Mouse (Mus musculus) lung, embryonic 16.5 days (tissue): Measurements from ENCODE around the gene Pnpla2. TPM values are rescaled to one million over a fixed set of nuclear protein-coding genes. Genes with fewer than 3 reads are reported as not detected.

Source experiments
- ATAC-seq: fragments of 200-750 bp; cut with Nextera tagmentation; 2 replicates; pipeline ENCODE4 v1.8.0; 2017; ENCODE audit warnings: low read depth, mild to moderate bottlenecking, moderate library complexity
- H3K27ac ChIP-seq: fragments of 300-500 bp; sonication (generic); 2 replicates; pipeline ENCODE4 v1.5.1; 2014; ENCODE audit warnings: mild to moderate bottlenecking, control low read depth, low read length
- H3K27me3 ChIP-seq: fragments of 300-500 bp; sonication (generic); 2 replicates; pipeline ENCODE4 v1.6.1; 2014; ENCODE audit warnings: low read depth, low read length, mixed read lengths; ENCODE audit not compliant: control insufficient read depth, insufficient read depth
- H3K36me3 ChIP-seq: fragments of 300-500 bp; sonication (generic); 2 replicates; pipeline ENCODE4 v1.6.1; 2014; ENCODE audit warnings: low read length; ENCODE audit not compliant: control insufficient read depth, insufficient read depth
- H3K4me1 ChIP-seq: fragments of 300-500 bp; sonication (generic); replicated peaks from 2 replicates; pipeline ENCODE4 v1.6.1; 2014; ENCODE audit warnings: low read length, mixed read lengths; ENCODE audit not compliant: control insufficient read depth, insufficient read depth
- H3K4me2 ChIP-seq: fragments of 300-500 bp; sonication (generic); 2 replicates; pipeline ENCODE4 v1.6.1; 2014; ENCODE audit warnings: low read depth, low read length, control low read depth
- H3K4me3 ChIP-seq: fragments of 300-500 bp; sonication (generic); 2 replicates; pipeline ENCODE4 v1.5.1; 2014; ENCODE audit warnings: mild to moderate bottlenecking, low read length, control low read depth
- H3K9ac ChIP-seq: fragments of 300-500 bp; sonication (generic); 2 replicates; pipeline ENCODE4 v1.6.1; 2014; ENCODE audit warnings: low read length, control low read depth
- H3K9me3 ChIP-seq: fragments of 300-500 bp; sonication (generic); 2 replicates; pipeline ENCODE4 v1.6.1; 2016; ENCODE audit warnings: low read length; ENCODE audit not compliant: control insufficient read depth
- WGBS: fragments of 180-500 bp; shearing (Covaris S2); extraction: QIAGEN DNeasy Blood & Tissue Kit; methylation state at CpG from one replicate; pipeline ENCODE4 v1.1.7; 2014; 5-methylcytosine and 5-hydroxymethylcytosine counted together
- polyA plus RNA-seq: library from polyadenylated mRNA; unstranded; fragments of >200 nt; fragmentation: Nextera tagmentation; extraction: Ambion mirVana; gene quantifications from 2 replicates; pipeline ENCODE4 v1.2.1, GENCODE M21; 2015

Gene Pnpla2
- polyA plus RNA-seq, 1 experiment from 2014 or later, result 46.2 TPM

DNA sequence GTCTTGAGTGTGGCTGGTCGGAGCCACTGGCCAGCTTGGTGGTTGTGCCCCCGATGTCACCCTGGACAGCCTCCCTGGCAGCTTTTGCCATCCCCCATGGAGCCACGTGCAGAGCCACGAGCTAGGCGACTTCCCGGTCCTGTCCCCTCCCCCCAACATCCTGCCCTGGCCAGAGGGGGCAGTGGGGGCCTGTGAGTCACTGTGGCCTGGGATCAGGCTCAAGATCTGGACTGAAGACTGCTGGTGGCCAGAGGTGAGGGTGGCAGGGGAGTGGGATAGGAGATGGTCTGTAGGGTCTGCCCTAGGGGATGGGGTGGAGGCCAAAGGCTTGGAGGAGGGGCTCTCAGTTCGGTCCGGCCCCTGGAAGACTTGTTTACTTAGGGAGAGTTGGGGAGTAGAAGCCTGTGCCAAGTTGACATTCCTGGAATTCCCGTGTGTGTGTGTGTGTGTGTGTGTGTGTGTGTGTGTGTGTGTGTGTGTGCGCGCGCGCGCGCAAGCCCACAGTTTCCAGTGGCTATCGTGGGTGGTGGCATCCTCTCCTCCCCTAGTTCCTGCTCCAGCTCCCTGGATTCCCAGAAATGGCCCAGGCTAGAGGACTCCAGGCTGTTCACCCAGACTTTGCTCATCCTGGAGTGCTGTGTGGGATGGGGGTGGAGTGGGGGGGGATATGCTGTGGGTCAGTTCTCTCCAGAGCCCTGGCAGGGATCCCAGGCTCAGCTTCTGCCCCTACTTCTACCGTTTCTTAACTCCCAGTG, 21.4 kb downstream of the Pnpla2 start:
- peak overlapping the region; percentile 99 for H3K27ac ChIP-seq
- peak overlapping the region; percentile 86 for H3K4me3 ChIP-seq
- no peaks in the 10 kb centered on the region for H3K9me3 ChIP-seq
- H3K9ac ChIP-seq, result peak overlapping the region; percentile 92
- peak; percentile 83 for ATAC-seq
- 0% methylated on average over 17 of the region's 17 CpGs for WGBS
- peak overlapping the region; percentile 94 for H3K4me2 ChIP-seq
- H3K36me3 ChIP-seq, result peaks cover 9% of the 10 kb centered on the region
- peaks cover 45% of the 10 kb centered on the region for H3K4me1 ChIP-seq
- H3K27me3 ChIP-seq, result no peaks in the 10 kb centered on the region

DNA sequence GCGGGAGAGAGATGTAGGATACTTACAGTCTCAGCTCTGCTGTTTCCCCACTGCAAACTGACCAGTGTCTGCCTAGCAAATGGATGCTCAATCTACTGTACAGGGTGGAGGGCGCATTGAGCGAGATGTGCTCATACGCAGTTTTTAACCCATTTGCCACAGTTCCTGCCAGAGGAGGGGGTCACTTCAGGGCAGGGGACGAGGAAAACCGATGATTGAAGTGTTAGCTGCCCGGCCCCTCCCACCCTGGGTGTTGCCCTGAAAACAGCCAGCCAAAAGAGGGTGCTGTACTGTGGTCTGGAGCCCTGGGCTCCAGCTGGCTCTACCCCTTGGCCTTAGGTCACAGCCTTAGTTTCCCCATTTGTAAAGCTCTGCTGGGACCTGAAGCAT, 22.0 kb downstream of the Pnpla2 start:
- ATAC-seq, result peak; percentile 4; the same call in 1 of the 2 replicates
- H3K4me1 ChIP-seq, result peaks cover 50% of the 10 kb centered on the region
- peaks cover 6% of the 10 kb centered on the region for H3K36me3 ChIP-seq

DNA sequence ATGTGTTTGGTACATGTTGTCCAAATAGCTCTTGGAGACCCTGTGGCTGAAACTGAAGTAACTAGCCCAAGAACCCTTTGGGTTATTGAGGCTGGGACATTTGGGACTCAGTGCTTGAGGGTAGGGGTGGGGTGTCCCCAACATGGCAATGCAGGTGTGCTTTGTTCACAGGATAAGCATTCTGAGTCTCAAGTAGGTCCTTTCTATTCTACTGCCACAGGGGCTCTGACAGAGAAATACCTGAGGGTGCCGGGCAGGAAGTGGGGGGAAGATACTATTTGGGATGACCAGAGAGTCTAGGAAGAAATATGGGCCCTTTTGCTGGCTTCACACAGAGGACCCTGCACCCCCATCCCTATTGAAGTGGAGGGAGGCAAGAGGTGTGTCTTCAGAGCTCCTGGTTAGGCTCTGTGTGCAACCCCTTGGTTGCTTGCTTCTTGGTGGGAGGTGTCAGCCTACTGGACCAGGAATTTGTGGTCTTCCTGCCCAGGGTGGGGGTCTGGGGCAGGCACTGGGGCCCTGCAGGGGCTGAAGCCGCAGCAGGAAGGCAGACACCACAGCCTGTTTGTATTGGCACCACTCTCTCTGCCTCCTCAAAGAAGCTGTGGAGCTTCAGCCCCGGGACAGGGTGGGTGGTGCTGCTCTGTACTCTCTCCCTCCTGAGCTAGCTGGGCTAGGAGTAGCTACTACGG, 22.7 kb downstream of the Pnpla2 start:
- no peaks in the 10 kb centered on the region for H3K36me3 ChIP-seq
- ATAC-seq, result no peak
- no peak overlapping the region for H3K4me3 ChIP-seq
- H3K9me3 ChIP-seq, result no peaks in the 10 kb centered on the region
- peaks cover 56% of the 10 kb centered on the region for H3K4me1 ChIP-seq
- peaks cover 3% of the 10 kb centered on the region for H3K27me3 ChIP-seq
- H3K4me2 ChIP-seq, result peak overlapping the region; percentile 94
- WGBS, result 22% methylated on average over 4 of the region's 4 CpGs
- peak overlapping the region; percentile 99 for H3K27ac ChIP-seq
- peak overlapping the region; percentile 61 for H3K9ac ChIP-seq

More for the DNA sequence above, 22.0 kb downstream of the Pnpla2 start:
- Histone ChIP-seq H3K4me3 (peak overlapping the region; percentile 86), H3K27ac (peak overlapping the region; percentile 99), H3K9ac (peak overlapping the region; percentile 61), H3K27me3 (no peaks in the 10 kb centered on the region), H3K4me2 (peak overlapping the region; percentile 94), H3K9me3 (no peaks in the 10 kb centered on the region)
- 0% methylated on average over 7 of the region's 7 CpGs for WGBS

DNA sequence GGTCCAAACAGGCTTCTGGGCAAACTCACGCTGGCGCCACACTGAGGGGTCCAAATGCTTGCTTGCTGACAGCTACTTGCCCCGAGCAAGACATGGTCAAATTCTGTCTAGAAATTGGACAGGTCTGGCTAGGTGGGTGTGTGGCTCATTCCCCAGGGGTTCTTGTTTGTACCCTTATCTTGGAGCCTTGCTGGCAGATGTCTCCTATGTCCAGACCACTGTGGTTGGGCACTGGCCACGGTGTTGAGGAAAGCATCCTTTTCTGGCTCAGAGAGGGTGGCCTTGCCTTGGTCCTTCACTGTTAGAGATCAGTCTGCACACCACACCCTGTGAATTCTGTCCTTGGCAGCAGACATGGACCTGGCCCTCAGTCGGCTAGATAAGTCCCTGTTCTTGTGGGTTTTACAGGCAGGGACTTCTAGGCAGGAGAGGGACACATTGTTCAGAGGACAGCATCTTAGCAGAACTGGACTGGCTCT, 23.3 kb downstream of the Pnpla2 start:
- Histone ChIP-seq H3K27ac (peak overlapping the region; percentile 99), H3K9me3 (no peaks in the 10 kb centered on the region), H3K9ac (peak overlapping the region; percentile 61), H3K36me3 (no peaks in the 10 kb centered on the region), H3K4me2 (peak overlapping the region; percentile 94), H3K27me3 (peaks cover 4% of the 10 kb centered on the region), H3K4me3 (no peak overlapping the region), H3K4me1 (peaks cover 59% of the 10 kb centered on the region)
- 51% methylated on average over 5 of the region's 5 CpGs for WGBS
- no peak for ATAC-seq

DNA sequence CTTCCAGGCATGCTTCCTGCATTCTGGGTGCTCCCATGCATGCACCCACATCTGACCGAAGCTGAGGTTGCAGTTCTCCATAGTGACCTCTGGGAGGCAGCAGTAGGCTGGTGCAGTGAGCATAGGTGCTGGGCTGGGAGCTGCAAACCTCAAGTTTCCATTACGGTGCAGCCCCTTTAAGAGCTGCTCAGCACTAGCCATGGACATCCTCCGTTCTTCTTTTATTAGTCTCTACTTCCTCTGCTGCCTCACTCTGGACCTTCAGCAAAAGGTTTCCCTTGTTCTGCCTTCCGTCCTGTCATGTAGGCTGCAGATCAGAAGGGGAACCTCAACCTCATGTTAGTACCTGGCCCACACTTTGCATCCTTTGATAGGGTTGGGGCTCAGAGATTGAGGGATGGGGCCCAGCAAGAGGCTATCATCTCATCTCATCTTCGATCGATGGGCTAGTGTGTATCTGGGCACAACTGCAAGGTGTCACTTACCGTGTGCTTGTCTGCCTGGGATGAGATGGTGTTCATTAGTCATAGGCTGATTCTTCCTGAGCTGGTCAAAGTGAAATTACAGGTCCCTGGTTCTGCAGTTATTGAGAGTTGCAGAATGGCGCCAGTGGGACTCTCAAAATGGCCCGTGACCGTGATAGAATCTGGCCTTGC, 26.0 kb downstream of the Pnpla2 start:
- H3K27ac ChIP-seq, result no peak overlapping the region
- H3K4me1 ChIP-seq, result peaks cover 41% of the 10 kb centered on the region
- peak overlapping the region; percentile 98 for H3K4me2 ChIP-seq
- WGBS, result 9% methylated on average over 10 of the region's 10 CpGs
- no peaks in the 10 kb centered on the region for H3K36me3 ChIP-seq
- H3K4me3 ChIP-seq, result peak overlapping the region; percentile 12; the same call in 1 of the 2 replicates
- ATAC-seq, result no peak
- no peaks in the 10 kb centered on the region for H3K9me3 ChIP-seq
- peak overlapping the region; percentile 65; the same call in 1 of the 2 replicates for H3K9ac ChIP-seq
- peaks cover 4% of the 10 kb centered on the region for H3K27me3 ChIP-seq

DNA sequence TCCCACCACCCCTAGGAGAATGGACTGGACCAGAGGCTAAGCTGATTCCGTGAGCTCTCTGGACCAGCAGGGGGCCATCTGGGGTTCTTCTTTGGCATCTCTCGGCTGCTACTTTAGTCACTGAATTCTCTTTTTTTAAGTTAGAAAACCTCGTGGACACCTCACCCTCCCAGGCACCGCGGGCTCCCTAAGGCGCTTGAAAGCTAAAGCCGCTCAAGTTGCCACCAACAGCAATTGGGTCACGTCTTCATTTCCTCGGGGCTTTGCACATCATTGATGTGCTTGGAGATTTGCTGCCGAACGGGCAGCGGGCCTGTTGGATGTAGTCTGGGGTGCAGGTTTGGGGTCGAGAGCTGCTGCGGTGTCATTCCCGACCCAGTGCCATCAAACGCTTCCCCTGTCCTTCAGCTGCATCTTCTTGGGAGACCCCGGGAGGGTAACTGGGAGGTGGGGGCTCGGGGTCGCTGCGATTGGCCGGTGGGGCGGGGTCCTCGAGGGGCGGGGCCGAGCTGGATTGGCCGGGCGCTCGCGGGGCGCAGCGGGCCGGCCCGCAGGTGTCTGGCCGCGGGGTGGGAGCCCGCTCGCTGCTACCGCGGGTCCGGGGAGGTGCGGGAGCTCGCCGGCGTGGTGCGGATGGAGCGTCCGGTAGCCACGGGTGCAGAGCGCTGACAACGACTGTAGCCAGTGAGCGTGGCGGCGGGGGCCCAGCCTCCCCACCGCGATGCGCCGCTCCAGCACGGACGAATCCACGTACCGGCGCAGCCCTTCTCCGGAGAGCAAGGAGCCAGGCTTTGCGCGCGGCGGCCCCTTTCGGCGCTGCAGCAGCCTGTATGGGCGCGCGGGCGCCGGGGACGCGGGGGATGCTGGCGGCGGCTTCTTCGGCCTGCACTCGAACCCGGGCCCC, 26.8 kb downstream of the Pnpla2 start:
- H3K9me3 ChIP-seq, result no peaks in the 10 kb centered on the region
- H3K4me3 ChIP-seq, result peak overlapping the region; percentile 57
- no peaks in the 10 kb centered on the region for H3K36me3 ChIP-seq
- peak overlapping the region; percentile 65 for H3K9ac ChIP-seq
- under 1% methylated on average over 71 of the region's 81 CpGs for WGBS
- peaks cover 38% of the 10 kb centered on the region for H3K4me1 ChIP-seq
- H3K27ac ChIP-seq, result no peak overlapping the region
- peaks cover 4% of the 10 kb centered on the region for H3K27me3 ChIP-seq
- ATAC-seq, result 0 out of 2 replicates have a peak, but pooled peaks have one; percentile 9
- H3K4me2 ChIP-seq, result peak overlapping the region; percentile 98

DNA sequence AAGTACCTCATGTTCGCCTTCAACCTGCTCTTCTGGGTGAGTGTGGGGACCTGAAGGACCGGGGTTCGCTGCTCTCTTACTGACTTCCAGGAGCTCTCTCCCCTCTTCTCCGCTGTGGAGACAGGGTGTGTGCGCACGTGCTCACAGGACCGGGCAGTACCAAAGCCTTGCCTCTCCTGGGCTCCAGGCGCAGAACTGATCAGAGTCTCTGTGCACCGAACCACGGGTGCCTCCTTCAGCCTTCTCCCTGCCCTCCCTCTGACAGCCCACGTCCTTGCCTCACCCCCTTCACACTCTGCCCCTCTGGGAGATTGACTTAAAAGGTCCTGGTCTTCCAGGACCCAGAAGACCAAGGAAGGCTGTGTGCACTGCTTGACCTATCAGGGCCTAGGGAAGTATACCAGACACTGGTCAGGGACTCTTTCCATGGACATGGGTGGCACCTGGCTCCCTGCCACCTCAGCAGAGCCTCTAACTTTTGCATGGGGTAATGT, 27.6 kb downstream of the Pnpla2 start:
- peak overlapping the region; percentile 65 for H3K9ac ChIP-seq
- H3K9me3 ChIP-seq, result no peaks in the 10 kb centered on the region
- peaks cover 4% of the 10 kb centered on the region for H3K27me3 ChIP-seq
- no peak overlapping the region for H3K27ac ChIP-seq
- H3K4me3 ChIP-seq, result peak overlapping the region; percentile 57
- peak overlapping the region; percentile 98 for H3K4me2 ChIP-seq
- 25% methylated on average over 11 of the region's 11 CpGs for WGBS
- no peaks in the 10 kb centered on the region for H3K36me3 ChIP-seq
- no peak for ATAC-seq
- H3K4me1 ChIP-seq, result peaks cover 29% of the 10 kb centered on the region

DNA sequence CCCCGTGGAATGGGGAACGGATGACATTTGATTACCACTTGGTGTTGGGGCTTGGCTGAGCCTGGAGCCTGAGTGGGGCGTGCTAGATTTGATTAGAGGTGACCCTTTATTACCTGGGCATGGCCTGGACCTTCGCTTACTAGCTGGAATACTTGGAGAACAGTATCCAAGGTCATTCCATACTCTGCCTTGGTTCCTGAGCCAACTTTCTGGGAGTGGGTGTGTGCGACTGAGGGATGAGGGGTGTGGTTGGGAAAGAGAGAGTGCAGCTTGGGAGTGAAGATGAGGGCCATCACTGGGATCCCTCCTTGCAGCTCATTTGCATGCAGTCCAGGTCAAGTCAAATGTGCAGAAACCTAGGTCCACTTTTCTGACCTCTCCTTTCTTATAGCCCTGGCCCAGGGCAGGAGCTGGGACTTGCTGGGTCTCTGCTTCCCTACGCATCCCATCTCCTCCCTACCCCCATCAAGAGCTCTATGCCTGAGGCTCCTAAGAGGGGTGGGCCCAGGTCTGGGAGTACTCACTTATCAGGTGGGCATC, 28.2 kb downstream of the Pnpla2 start:
- H3K27me3 ChIP-seq, result peaks cover 4% of the 10 kb centered on the region
- no peak overlapping the region for H3K4me2 ChIP-seq
- no peak overlapping the region for H3K9ac ChIP-seq
- no peak overlapping the region for H3K4me3 ChIP-seq
- no peaks in the 10 kb centered on the region for H3K9me3 ChIP-seq
- H3K27ac ChIP-seq, result no peak overlapping the region
- H3K4me1 ChIP-seq, result peaks cover 23% of the 10 kb centered on the region
- 82% methylated on average over 6 of the region's 6 CpGs for WGBS
- ATAC-seq, result no peak
- H3K36me3 ChIP-seq, result no peaks in the 10 kb centered on the region
